Mouse (Mus musculus) layer of hippocampus, adult 11-12 months (tissue): Measurements from ENCODE around the gene Mfsd7a.
"Not testable (repeated sequence)": the region's sequence is repeated elsewhere in the genome, so short reads cannot be mapped to it uniquely, and the experiment has no call there.

ENCODE experiments used
- DNase-seq: peaks from one replicate; pipeline ENCODE4 v3.0.0; 2022; ENCODE audit warnings: low spot score

The Mfsd7a gene

GRCm38 (mm10) chr5:108448785-108449668 lies at the start of gene Mfsd7a:
Gene Mfsd7a (minus strand): TSS chr5:108448891.
- DNase-seq: peak; percentile 37

DNA sequence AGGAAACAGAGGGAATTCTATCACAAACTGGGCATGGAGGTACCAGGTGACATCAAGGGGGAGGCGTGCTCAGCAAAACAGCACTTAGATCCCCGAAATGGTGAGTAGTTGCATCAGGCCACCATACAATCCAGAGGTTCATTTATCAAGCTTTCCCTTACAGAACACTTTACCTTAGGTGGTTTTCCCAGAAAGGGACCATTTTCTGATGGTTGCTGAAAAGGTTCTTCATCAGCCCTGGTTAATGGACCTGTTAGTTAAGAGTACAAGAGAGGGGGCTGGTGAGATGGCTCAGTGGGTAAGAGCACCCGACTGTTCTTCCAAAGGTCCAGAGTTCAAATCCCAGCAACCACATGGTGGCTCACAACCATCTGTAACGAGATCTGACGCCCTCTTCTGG lies 37.5 kb upstream of the Mfsd7a start:
- not testable (repeated sequence) for DNase-seq

- DNase-seq: peak; percentile 33
Measured at GRCm38 (mm10) chr5:108485239-108485638, 36.5 kb upstream of the Mfsd7a start.

- DNase-seq: no peak
Measured at GRCm38 (mm10) chr5:108483006-108483405, 34.3 kb upstream of the Mfsd7a start.

DNA sequence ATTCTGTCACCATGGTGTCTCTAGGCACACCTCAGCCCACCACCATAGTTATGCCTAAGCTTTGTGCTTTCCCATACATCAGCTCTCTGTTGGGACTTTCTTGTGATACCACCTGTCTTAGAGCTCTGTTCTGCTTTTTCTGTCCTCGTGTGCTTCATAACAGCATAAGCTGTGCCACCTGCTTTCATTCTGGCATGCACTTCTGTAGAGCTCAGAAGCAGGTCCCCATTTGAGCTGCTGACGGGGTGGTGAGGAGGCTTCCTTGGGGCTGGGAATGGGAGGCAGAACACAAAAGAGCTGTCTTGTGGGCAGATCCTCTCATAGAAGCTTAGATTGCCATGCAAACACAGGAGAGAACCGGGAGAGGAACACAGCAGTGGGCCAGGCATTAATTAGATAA lies 27.3 kb upstream of the Mfsd7a start:
- peak; percentile 40 for DNase-seq

GRCm38 (mm10) chr5:108473737-108474136 lies 25.0 kb upstream of the Mfsd7a start:
- no peak for DNase-seq

- DNase-seq: no peak
Measured at GRCm38 (mm10) chr5:108469617-108470016, 20.9 kb upstream of the Mfsd7a start.

DNA sequence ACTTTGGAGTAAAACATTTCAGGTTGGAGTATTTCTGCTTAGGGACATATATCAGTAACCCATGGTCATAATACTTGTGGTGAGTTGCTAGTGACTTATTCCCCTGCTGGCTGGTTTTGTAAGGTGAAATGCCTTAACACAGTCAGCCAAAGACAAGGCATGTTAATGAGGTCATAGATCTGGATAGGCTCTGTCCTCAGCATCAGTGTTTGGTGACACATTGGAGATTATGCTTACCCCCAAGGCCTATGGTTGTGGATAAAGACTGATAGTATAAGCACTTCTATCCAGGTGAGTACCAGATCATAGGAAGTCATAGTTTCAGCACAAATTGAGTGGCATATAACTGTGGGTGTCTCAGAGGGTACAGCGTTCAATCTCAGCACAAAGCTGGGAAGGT lies 18.0 kb upstream of the Mfsd7a start:
- no peak for DNase-seq

DNA sequence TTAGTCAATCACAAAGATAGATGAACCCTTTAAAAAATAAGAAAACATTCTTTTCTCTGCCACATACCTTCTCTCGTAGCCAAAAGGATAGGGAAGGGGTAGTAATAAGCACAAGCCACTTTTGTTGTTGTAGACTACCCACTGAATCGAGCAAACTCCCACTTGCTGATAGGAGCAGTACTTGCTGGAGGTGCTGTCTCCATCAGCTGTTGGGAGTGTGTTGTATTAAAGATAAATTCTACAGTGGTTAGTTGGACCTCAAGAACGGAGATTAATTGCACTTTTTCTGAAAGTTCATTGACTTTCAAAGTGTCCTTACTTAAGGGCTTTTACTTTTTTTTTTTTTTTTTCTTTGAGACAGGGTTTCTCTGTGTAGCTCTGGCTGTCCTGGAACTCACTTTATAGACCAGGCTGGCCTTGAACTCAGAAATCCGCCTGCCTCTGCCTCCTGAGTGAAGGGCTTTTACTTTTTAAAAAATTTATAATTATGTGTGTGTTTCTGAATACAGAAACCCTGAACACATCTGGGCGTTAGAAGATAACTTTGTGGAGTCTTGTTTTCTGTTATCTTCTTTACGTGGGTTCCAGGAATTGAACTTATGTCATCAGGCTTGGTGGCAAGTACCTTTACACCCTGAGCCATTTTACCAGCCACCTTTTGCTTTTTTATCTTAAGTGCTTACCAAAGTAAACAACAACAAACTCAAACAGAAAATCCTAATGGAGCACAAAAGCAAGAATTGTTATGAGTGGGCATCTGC lies 16.6 kb upstream of the Mfsd7a start:
- DNase-seq: no peak

DNA sequence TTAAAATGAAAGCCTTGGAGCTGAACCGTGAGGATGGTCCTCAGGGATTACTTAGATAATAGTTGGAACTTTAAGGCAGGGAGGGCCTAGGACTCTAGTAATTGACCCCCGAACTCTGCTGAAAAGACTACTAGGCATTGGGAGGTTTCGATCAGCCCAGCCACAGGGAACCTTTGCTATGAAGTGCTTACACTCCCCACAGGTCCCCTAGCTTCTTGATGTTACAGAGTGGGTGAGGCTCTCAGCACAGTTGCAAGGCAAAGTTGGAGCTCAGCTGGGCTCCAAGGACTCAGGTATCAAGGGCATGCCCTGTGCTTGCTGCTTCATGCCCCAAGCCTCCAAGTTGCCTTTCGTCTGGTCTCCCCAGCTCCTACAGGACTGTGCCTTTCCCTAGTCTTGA lies 13.8 kb upstream of the Mfsd7a start:
- DNase-seq: no peak

DNA sequence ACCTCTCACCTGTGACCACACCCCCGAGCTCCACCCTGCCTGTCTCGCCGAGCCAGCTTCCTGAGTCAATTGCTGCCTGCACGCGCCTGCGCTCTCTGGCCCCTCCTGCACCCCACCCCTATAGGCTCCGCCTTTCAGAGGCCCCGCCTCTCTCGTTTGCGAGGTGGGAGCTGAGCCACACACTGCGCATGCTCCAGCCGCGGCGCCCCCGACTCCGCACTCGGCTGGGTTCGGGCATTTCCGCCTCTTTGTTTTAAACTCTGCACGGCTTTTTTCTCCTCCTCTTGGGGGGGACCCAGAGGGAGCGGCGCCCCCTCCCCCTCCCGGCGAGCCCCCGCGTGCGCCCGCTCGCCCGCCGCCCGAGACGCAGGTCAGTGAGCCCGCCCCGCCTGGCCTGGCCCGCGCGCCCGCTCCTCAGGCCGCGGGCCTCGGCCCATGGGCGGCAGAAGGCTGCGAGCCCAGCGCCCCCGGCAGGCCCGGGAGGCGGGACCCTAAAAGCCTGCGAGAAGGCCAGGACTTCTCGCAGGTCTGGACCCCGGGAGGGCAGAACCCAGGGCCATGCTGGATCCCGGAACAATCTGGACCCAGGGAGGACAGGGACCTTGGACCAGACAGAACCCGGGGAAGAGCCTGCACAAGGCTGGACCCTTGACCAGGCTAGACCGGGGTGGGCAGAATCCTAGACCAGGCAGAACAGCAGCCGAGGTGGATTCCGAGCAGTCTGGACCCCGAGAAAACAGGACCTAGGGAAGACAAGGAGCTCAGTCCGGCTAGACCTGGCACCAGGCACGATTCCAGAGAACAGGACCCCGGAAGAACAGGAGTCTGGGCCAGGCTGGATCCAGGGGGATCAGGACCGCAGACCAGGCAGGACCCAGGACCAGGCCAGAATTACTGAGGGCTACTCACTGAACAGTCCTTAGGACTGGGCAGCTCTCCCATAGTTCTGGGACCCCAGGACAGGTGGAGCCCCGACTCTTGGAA lies 12.7 kb upstream of the Mfsd7a start, which contains the start of gene Pcgf3:
Gene Pcgf3, plus strand, starts transcription at position 151 of the 984 bp plus-strand sequence.
- peak; percentile 97 for DNase-seq

- DNase-seq: no peak
Measured at GRCm38 (mm10) chr5:108460461-108460860, 11.8 kb upstream of the Mfsd7a start.

- DNase-seq: no peak
Measured at GRCm38 (mm10) chr5:108458706-108459105, 10.0 kb upstream of the Mfsd7a start.

DNA sequence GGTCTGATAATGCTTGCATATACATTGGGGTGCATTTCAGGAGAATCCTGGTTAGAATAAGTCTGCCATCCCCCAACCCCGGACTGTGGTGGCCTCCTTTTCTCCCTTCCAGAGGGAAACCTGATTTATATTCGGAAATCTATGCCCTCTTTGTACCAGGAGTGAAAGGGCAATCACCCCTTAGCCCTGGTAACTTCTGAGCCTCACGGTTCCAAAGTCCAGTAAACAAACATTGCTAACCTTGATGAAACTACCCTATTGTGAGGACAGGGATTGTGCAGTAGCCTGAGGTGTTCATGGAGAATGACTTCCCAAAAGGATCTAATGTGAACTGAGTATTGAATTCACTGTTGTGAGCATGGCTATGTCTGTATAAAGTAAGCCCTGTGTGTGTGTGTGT lies 5.4 kb upstream of the Mfsd7a start:
- DNase-seq: no peak

DNA sequence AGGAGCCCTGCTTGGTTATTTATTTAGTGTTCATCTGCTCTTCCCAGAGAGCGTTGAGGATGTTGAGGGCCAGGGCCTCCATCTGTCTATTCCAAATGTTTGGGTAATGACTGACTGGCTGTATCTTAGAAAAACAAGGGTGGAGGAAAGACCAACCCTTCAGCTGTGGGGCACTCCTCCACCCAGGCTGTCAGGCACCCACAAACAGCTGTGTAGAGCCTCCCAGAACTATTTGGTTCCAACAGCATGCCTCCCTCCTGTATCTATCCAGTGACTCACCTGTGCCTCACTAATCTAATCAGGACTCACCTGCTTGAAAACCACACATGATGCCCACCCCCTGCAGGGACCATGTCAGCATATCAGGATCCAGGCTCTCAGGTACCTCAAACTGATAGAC lies 3.7 kb upstream of the Mfsd7a start:
- no peak for DNase-seq

GRCm38 (mm10) chr5:108451611-108452010 lies 2.9 kb upstream of the Mfsd7a start:
- DNase-seq: no peak

DNA sequence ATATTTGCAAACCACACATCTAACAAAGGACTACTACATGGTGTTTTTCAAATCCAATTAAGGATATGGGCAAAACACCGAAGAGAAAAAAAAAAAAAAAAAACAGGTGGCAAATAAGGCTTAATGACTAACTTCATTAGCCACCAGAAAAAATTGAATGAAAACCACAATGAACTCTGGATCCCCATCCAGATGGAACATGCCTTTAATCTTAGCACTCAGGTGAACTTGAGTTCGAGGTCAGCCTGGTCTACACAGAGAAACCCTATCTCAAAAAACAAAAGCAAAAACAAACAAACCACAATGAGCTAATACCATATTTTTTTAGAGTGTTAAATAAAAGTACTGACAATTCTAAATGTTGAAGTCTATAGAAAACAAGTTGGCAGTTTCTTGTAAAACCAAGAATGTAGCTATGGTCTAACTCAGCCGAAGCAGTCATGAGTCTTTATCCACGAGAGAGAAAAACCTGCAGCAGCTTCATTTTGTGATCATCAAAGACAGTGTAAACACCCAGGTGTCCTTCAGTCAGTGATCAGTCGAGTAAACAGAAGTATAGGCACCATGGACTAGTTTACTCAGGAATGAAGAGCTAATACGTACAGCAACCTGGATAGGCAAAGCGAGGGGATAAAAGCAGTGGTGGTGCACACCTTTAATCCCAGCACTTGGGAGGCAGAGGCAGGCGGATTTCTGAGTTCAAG lies 2.3 kb upstream of the Mfsd7a start:
- no peak for DNase-seq

GRCm38 (mm10) chr5:108447857-108448256 lies 834 bp downstream of the Mfsd7a start:
- DNase-seq: no peak

- no peak for DNase-seq
Measured at GRCm38 (mm10) chr5:108446973-108447372, 1.7 kb downstream of the Mfsd7a start.

DNA sequence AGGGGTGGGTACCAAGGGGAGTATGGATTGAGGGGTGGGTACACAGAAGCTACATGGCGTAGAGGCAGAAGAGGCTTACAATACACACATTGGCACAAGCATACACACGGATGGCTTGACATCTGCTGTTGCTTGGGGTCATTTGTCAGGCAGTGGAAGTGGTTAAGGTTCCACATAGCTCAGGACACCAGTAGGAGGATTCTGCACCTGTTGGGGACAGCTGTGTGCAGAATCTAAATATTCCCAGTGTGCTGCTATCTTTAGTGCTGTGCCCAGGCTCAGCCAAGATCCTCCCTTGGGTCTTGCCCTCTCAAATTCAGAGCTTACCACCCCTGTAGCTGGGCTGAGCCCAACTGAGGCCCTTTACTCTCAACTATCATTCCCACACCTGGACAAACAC lies 12.6 kb downstream of the Mfsd7a start:
- no peak for DNase-seq
